Mouse (Mus musculus): ENCODE results near the gene Nmi. TPM values are rescaled to one million over a fixed set of nuclear protein-coding genes. Genes with fewer than 3 reads are reported as not detected.

The Nmi gene
- total RNA-seq, 4 experiments from 2014 or later, result 8.3 to 14.7 (median 12.9) TPM

- DNase-seq, result no peak
Observed at GRCm38 (mm10) chr2:51941832-51942231, 31.5 kb downstream of the Nmi start.

- no peak for DNase-seq
Observed at GRCm38 (mm10) chr2:51938750-51939149, 34.5 kb downstream of the Nmi start.

DNA sequence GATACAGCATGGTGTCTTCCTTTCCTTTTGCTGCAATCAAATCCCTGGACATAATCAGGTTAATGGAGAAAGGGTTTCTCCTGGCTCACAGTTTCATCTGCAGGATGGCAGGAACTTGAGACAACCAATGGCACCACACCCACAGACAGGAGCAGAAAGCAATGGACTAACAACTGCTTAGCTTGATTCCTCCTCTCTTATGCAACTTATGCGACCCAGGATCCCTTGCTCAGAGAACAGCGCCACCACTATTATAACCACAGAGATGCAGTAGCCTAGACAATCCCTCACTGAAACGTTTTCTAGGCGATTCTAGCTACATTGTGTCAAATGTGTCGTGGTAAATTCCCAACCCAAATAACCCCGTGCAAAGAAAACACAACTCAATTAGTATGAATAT is 36.3 kb downstream of the Nmi start:
- no peak for DNase-seq

GRCm38 (mm10) chr2:51936585-51936984 is 36.7 kb downstream of the Nmi start:
- no peak for DNase-seq

- no peak for DNase-seq
Observed at GRCm38 (mm10) chr2:51935921-51936320, 37.4 kb downstream of the Nmi start.

DNA sequence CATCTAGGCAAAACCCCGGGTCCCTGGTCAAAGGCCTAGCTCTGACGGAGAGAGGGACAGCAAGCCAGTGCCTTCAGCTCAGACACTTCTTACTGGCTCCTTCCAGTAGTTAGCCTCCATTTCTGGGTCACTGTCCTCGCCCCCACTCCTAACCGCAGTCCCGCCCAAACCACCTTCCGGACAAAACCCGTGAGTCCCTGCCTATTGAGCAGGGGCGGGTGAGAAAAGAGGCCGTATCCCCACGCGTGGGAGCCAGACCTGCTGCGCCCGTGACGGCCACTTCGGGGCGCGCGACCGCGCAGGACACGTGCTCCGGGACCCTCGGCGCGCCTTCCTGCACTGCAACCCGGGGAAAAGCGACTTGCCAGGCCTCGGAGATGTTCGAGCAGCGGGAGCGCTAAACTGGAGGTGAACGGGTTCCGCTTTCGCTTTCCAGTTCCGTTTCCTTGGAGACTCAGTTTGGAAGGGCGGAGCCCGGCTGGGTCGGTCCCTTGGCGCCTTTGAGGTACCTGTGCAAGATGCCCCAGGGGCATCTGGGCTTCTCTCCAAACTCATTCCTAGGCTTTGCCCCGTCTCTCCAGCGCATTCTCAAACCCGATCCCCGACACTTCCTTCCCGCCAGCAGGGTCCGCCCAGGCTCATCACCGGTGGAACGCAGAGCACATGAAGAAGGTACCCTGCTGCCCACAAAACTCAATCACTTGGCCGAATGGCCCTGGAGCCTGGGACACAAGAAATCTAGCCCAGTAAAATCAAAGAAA is 38.5 kb downstream of the Nmi start, which contains the start of gene Rbm43:
Rbm43 (minus strand) TSS at position 590 of the 761 bp plus-strand sequence.
- DNase-seq, result peak; percentile 57

DNA sequence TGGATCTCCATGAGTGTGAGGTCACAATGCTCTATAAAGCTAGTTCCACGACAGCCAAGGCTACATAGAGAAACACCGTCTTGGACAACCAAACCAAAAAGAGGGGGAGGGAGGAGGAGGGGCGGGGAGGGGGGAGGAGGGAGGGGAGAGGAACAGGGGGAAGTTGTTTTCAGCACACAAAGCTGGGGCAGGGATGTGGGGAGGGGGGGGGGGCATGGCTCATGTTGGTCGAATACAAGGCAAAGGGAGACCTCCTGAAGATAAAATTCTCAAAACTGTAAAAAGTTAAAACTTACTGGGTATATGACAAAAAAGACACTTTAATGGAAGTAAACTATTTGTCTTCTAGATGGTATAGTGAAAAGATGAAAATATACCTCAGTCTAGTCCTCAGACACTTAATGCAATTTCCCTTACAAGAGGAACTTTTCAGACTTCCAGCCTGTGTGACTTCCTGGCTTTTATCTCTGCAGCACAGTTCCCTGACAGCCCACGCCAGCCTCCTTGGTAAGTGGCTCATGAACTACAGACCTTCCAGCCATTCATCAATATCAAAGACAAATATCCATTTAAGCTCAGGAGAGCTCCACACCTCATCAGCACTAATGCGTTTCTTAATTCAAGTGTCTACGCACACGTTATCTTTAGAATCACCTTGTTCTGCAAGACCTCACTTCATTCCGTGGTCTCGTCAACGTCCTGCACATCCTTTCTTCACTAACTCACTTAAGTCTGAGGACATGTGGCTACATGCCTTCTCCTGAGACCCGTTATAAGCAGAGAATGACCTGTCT is 39.8 kb downstream of the Nmi start:
- no peak for DNase-seq

DNA sequence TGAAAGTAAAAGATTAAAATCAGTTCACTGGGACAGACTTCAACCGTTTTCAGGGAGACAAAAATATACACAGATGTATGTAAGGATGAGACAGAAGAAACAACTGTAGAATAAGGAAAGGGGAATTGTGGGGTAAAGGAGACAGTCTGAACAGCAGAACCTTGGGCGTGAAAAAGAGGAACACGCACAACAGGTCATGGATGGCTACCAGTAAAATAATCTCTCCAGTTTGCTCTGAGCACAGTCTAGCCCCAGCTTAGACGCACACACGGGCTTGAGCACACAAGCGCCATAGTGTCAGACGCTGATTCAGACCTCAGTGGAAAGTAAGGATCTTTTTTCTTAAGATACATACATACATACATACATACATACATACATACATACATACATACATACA is 42.1 kb downstream of the Nmi start:
- no peak for DNase-seq

- DNase-seq, result peak; percentile 65
Observed at GRCm38 (mm10) chr2:51914944-51915680, 58.2 kb downstream of the Nmi start.

DNA sequence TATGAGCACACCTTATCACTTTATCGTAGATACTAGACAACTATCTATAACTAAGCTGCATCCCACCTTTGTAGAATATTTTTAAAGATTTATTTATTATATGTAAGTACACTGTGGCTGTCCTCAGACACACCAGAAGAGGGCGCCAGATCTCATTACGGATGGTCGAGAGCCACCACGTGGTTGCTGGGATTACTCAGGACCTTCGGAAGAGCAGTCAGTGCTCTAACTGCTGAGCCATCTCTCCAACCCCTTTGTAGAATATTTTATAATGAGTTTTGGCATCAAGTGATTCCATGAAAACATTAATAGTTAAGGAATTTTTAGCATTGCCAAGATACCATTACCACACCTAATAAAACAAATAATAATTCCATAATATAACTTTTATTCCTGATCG is 58.8 kb downstream of the Nmi start:
- no peak for DNase-seq

DNA sequence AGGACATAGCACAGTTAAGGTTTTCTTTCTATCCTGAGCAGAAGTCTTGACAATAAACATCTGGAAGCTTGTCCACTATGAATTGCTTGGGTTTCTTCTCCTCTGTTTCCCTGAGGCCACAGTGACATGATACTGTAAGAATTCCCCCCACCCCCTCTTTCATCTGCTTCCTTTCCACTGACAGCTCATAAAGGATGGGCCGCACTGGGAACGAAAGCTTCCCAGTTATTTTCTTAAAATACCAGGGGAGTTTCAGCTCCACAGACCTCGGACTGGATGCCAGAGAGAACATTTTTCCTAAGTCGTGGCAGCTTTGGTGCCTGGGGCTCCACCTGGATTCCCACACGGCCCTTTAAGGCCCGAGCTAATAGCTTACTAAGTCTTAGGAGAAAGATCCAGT is 60.6 kb downstream of the Nmi start:
- DNase-seq, result no peak

DNA sequence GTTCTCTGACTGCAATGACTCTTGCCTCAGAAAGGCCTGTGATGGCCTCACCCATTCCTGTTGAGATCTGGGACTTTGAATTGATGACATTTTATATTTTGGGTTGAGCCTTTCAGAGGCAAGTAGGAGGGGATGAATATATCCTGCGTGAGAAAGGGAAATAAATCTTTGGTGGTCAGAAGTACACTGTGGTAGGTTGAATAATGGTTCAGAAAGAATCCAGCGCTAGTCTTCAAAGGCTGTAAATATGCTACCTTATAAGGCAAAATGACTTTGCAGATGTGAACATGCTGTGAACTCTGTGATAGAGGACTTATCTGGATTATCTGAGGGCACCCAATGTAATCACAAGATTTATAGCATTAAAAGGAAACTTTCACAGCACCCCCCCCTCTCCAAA is 61.4 kb downstream of the Nmi start:
- no peak for DNase-seq

GRCm38 (mm10) chr2:51907538-51908110 is 65.7 kb downstream of the Nmi start:
- no peak for DNase-seq

- no peak for DNase-seq
Observed at GRCm38 (mm10) chr2:51905637-51906036, 67.7 kb downstream of the Nmi start.

Other genes with a start within 250 kb of the Nmi start
- gene Rbm43, start 38.3 kb downstream of the Nmi start, total RNA-seq (2022), result 10 to 100 TPM; 14.1 to 24.5 (median 19.6) TPM
- 1 to 10 TPM in 1 of 4 experiments, under 1 TPM in 3; 0.42 to 1.1 (median 0.66) TPM for gene Tnfaip6, start 64.5 kb upstream of the Nmi start, total RNA-seq (2022)
- gene Rif1, start 99.3 kb upstream of the Nmi start, total RNA-seq (2022), result 10 to 100 TPM; 30.9 to 46.0 (median 36.6) TPM